Mouse (Mus musculus) spleen, adult 18-20 months (tissue): ENCODE data around the gene Gm4707.
A peak's percentile ranks its signal among the peaks of the same experiment; 100 is the strongest.
"Not testable (repeated sequence)": the region's sequence is repeated elsewhere in the genome, so short reads cannot be mapped to it uniquely, and the experiment has no call there.

Source experiments
- DNase-seq, 2 experiments: peaks; one replicate each; pipeline ENCODE4 v3.0.0; 2022; ENCODE audit warnings: mixed read lengths in 2 of 2

The Gm4707 gene

GRCm38 (mm10) chr17:71459818-71460217, at the start of gene Gm4707:
TSS of gene Gm4707 (minus strand) at chr17:71459918.
- DNase-seq: no peak

GRCm38 (mm10) chr17:71506832-71507231, 47.1 kb upstream of the Gm4707 start:
- DNase-seq: no peak

- DNase-seq: no peak
These were observed 36.1 kb upstream of the Gm4707 start for GRCm38 (mm10) chr17:71495784-71496183.

GRCm38 (mm10) chr17:71491332-71491686, 31.6 kb upstream of the Gm4707 start:
- no peak for DNase-seq

- no peak for DNase-seq
These were observed 31.1 kb upstream of the Gm4707 start for GRCm38 (mm10) chr17:71490666-71491331.

GRCm38 (mm10) chr17:71489703-71490461, 30.2 kb upstream of the Gm4707 start:
- DNase-seq: no peak

GRCm38 (mm10) chr17:71486231-71486851, 26.6 kb upstream of the Gm4707 start:
- DNase-seq: peak; percentile 45 to 58

- DNase-seq: peak; percentile 54 to 57
These were observed 26.1 kb upstream of the Gm4707 start for GRCm38 (mm10) chr17:71485791-71486230.

GRCm38 (mm10) chr17:71484711-71485110, 25.0 kb upstream of the Gm4707 start:
- DNase-seq: no peak

- DNase-seq: no peak
These were observed 23.8 kb upstream of the Gm4707 start for GRCm38 (mm10) chr17:71483418-71484060.

- peak; percentile 50 to 61 for DNase-seq
These were observed 19.7 kb upstream of the Gm4707 start for GRCm38 (mm10) chr17:71479381-71479901.

- no peak for DNase-seq
These were observed 17.8 kb upstream of the Gm4707 start for GRCm38 (mm10) chr17:71477481-71477880.

GRCm38 (mm10) chr17:71476346-71477020, 16.8 kb upstream of the Gm4707 start:
- DNase-seq: no peak

GRCm38 (mm10) chr17:71475705-71476089, 16.0 kb upstream of the Gm4707 start:
- DNase-seq: peak; percentile 65 to 67

GRCm38 (mm10) chr17:71474762-71475704, 15.3 kb upstream of the Gm4707 start, which contains the start of gene Smchd1:
TSS of gene Smchd1 (minus strand) at chr17:71475343.
- peak; percentile 90 to 95 for DNase-seq

- DNase-seq: no peak
These were observed 14.4 kb upstream of the Gm4707 start for GRCm38 (mm10) chr17:71474128-71474527.

- DNase-seq: no peak
These were observed 11.5 kb upstream of the Gm4707 start for GRCm38 (mm10) chr17:71471261-71471660.

GRCm38 (mm10) chr17:71460312-71460711, 594 bp upstream of the Gm4707 start:
- no peak for DNase-seq

- not testable (repeated sequence) for DNase-seq
These were observed 2.4 kb downstream of the Gm4707 start for GRCm38 (mm10) chr17:71457361-71457760.

- DNase-seq: no peak
These were observed 14.5 kb downstream of the Gm4707 start for GRCm38 (mm10) chr17:71445191-71445590.

GRCm38 (mm10) chr17:71444718-71445117, 15.0 kb downstream of the Gm4707 start:
- DNase-seq: no peak
